Mouse (Mus musculus): ENCODE results near the gene Soat2. TPM values are rescaled to one million over a fixed set of nuclear protein-coding genes. Genes with fewer than 3 reads are reported as not detected.

The Soat2 gene
- 1 to 10 TPM in 1 of 2 experiments, under 1 TPM in 1; 0.87 to 4.3 TPM for polyA plus RNA-seq (2017; shearing (Covaris generic))

DNA sequence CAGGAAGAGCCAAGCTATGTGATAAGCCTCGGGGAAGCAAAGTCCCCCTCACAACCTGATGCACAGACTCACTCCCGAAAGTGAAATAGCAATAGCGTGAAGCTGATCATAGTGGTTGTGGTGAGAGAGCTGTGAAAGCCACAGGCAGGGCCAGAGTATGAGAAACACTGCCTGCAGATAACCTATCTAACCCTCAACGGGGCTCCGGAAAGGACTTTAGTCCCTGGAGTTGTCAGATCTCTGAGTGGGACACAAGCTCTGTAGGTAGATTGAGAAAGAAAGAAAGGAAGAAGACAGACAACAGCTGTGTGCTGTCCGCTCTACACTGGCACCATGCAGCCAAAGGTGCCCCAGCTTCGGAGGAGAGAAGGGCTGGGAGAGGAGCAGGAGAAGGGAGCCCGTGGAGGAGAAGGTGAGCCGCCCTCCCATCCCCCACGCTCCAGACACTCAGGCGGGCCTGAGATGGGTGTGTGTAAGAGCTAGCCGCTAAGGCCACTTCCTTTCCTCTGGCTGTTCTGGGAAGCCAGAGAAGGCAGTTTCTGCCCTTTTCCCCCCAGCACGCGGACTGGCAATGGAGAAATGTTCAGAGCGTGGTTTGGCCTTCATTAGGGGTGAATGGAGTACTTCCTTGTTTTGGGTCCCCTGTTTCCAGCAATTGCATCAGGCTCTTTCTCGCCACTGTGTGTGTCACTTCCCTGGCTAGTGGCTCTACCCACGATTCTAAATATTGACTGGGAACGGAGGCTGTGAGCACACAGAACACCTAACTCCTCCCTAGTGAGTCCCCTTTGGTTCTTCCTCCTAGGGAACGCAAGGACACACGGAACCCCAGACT lies at the start of gene Soat2:
Soat2 (plus strand) TSS at position 226 of the 835 bp plus-strand sequence.

DNA sequence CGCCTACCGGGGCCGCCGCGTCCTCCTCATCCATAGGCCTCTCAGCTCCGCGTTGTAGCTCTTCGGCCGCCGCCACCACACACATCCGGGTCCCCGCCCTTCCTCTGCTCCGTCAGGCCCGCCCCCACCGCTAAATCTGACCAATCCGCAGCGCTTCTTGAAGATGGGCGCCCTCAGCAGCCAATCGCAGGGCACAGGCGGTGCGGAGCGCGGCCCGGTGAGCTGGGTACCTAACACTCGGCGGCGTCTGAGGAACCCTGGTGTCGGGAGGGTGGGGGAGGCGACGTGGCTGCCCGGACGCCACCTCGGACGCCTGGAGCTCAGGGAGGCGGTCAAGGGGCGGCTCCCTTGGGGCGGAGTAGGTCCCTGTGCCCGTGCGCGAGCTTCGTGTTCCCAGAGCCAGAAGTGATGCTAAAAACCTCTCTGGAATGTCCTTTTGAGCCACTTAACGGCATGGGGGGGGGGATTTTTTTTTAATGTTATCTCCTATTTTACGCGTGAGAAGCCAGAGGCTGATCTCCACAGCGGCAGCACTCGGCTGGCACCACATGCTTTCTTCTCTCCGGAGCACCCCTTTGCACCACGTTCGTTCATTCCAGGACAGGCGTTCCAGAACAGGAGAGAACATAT lies 14.1 kb upstream of the Soat2 start, which contains the start of gene Spryd3:
Spryd3 (minus strand) TSS at position 106 of the 630 bp plus-strand sequence.

DNA sequence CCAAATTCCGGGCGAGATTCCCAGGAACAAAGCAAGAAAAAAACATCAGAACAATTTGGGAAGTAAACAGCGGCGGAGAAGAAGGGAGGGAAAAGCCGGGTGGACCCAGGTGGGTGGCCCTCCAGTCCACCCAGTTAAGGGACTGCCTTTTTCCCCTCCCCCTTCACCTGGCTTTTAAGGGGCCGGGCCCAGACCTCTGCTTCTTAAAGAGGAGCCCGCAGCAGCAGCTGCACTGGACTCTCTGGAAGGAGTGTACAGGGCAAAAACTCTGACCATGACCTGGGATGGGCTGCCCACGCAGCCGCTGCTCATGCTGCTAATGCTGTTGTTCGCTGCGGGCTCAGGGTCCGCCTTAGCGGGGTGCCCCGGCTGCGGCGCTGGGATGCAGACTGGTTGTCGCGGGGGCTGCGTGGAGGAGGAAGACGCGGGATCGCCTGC lies 6.0 kb upstream of the Soat2 start, which contains the start of gene Igfbp6:
Igfbp6 (plus strand) TSS at position 89 of the 438 bp plus-strand sequence.

DNA sequence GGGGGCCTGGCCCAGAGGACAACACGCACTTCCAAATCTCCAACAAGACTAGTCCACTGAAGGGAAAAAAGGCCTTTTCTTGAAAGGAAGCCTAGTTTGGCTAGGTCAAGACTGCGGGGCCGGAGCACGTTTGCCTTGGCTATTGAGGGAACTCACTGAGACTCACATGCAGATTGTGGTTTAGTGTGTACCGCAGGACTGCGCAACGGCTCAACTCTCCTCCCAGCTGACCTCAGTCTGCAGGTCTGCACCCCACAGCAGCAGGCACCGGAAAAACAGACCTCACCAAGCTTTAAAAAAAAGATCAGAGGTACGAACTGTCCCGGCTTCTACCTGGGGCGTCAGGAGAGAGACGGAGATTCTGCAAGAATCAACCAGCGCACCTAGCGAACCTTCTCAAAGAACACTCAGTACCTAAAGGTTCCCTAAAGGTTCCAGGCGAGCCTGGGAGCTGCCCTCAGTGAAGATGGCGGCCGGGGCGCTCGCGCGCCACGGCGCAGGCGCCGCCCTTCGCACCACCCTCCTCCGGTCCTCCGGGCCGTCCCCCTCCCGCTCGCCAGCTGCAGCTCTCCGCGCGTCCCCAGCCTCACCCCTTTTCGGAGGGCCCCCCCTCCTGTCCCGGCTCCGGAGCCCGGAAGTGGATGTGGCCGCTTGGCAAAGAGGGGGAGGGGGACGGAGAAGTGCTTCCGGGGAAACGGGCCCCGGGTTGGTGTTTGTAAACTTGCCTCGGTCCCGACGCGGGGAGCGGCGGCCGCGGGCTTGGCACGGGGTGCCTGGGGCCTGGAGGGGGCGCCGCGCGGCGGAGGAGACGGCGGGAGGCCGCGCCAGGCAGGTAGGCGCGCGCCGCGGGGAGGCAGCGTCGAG lies 52.9 kb downstream of the Soat2 start, which contains the start of gene Zfp740:
Zfp740 (plus strand) TSS at position 279 of the 864 bp plus-strand sequence.

DNA sequence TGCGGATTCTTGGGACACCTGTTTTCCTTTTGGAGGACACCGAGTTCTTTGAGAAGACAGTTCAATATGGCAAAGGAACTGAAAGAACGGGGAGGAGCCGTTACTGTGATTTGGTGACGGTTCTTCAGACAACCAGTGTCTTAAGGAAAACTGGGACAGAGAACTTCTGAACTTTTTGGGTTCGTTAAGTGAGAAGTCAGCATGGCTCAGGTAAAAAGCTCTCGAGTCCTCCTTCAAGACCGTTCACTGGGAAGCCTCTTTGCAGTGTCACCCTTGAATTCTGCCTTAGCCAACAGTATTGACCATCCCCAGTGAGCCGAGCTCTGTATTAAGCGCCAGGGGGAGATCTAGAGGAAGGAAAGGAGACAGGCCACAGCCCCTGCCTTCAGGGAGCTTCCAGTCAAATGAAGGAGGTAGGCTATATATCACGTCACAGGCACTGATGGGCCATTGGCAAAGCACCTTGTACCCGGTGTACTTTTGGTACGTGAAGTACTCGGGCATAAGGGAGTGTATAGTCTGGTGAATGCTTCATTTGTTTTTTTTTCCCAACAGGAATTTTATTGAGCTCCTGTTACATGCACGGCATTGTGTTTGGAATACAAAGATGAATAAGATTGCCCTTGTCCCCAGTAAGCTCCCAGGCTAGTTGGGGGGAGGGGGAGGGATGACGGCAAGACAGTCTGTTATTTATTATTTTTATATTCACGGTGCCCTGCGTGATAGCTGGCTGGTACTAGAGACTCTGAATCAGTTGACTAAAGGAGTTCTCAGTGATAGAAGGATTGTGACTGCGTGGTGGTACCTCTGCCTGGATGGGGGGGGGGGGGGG lies 54.6 kb downstream of the Soat2 start, which contains the start of gene Csad:
Csad (minus strand) TSS at position 51 of the 832 bp plus-strand sequence.

Other genes starting within 250 kb of the Soat2 start
- under 1 TPM in 1 of 2 experiments, not detected in 1; 0.27 TPM for gene Krt4, start 225.8 kb upstream of the Soat2 start, polyA plus RNA-seq (2017; shearing (Covaris generic))
- gene Krt79, start 210.2 kb upstream of the Soat2 start, polyA plus RNA-seq (2017; shearing (Covaris generic)) = not detected
- not detected for gene Krt78, start 196.2 kb upstream of the Soat2 start, polyA plus RNA-seq (2017; shearing (Covaris generic))
- under 1 TPM in 1 of 2 experiments, not detected in 1; 0.10 TPM for gene Krt8, start 146.0 kb upstream of the Soat2 start, polyA plus RNA-seq (2017; shearing (Covaris generic))
- gene Krt18, start 122.3 kb upstream of the Soat2 start, polyA plus RNA-seq (2017; shearing (Covaris generic)) = 1 to 10 TPM; 1.0 to 2.4 TPM
- gene Eif4b, start 76.8 kb upstream of the Soat2 start, polyA plus RNA-seq (2017; shearing (Covaris generic)) = 10 to 100 TPM; 81.7 to 85.7 TPM
- gene Tns2, start 50.1 kb upstream of the Soat2 start, polyA plus RNA-seq (2017; shearing (Covaris generic)) = under 1 TPM; 0.23 to 0.81 TPM
- 10 to 100 TPM; 55.1 to 60.3 TPM for gene Spryd3, start 14.3 kb upstream of the Soat2 start, polyA plus RNA-seq (2017; shearing (Covaris generic))
- gene Igfbp6, start 6.2 kb upstream of the Soat2 start, polyA plus RNA-seq (2017; shearing (Covaris generic)) = under 1 TPM in 1 of 2 experiments, not detected in 1; 0.33 TPM
- 100 to 1,000 TPM in 1 of 2 experiments, 10 to 100 TPM in 1; 82.9 to 100 TPM for gene Zfp740, start 52.7 kb downstream of the Soat2 start, polyA plus RNA-seq (2017; shearing (Covaris generic))
- 10 to 100 TPM; 11.0 to 21.9 TPM for gene Csad, start 54.2 kb downstream of the Soat2 start, polyA plus RNA-seq (2017; shearing (Covaris generic))
- gene Itgb7, start 81.4 kb downstream of the Soat2 start, polyA plus RNA-seq (2017; shearing (Covaris generic)) = 1,000 to 10,000 TPM in 1 of 2 experiments, 100 to 1,000 TPM in 1; 949 to 1,884 TPM
- gene Rarg, start 107.0 kb downstream of the Soat2 start, polyA plus RNA-seq (2017; shearing (Covaris generic)) = 10 to 100 TPM; 28.5 to 42.8 TPM
- not detected for gene Gm9918, start 120.0 kb downstream of the Soat2 start, polyA plus RNA-seq (2017; shearing (Covaris generic))
- gene Mfsd5, start 128.9 kb downstream of the Soat2 start, polyA plus RNA-seq (2017; shearing (Covaris generic)) = 100 to 1,000 TPM; 108 to 122 TPM
- 1 to 10 TPM; 2.4 to 3.3 TPM for gene Espl1, start 145.7 kb downstream of the Soat2 start, polyA plus RNA-seq (2017; shearing (Covaris generic))
- gene Pfdn5, start 175.6 kb downstream of the Soat2 start, polyA plus RNA-seq (2017; shearing (Covaris generic)) = 100 to 1,000 TPM; 468 to 570 TPM
- gene Myg1, start 181.2 kb downstream of the Soat2 start, polyA plus RNA-seq (2017; shearing (Covaris generic)) = 10 to 100 TPM; 87.6 to 90.3 TPM
- gene Aaas, start 200.2 kb downstream of the Soat2 start, polyA plus RNA-seq (2017; shearing (Covaris generic)) = 10 to 100 TPM; 46.4 to 47.9 TPM
- not detected for gene Sp7, start 216.7 kb downstream of the Soat2 start, polyA plus RNA-seq (2017; shearing (Covaris generic))

All from activated CD4-positive, CD25-positive, alpha-beta regulatory T cell (primary cell).